Mouse (Mus musculus): ENCODE measurements around the gene B4galnt1. TPM values are rescaled to one million over a fixed set of nuclear protein-coding genes. Genes with fewer than 3 reads are reported as not detected.

The B4galnt1 gene
- polyA plus RNA-seq, 1 experiment from 2014 or later, result 27.7 TPM

- Histone ChIP-seq H3K4me1 (ENCODE audit: control insufficient read depth, insufficient read depth, low read length) (peaks cover 19% of the 10 kb centered on the region; the same call in 1 of the 2 replicates), H3K27me3 (ENCODE audit: control insufficient read depth, insufficient read depth, low read length) (peaks cover 22% of the 10 kb centered on the region), H3K4me3 (ENCODE audit: low read depth, low read length) (peak overlapping the region; percentile 16), H3K36me3 (ENCODE audit: control insufficient read depth, insufficient read depth, low read length) (peaks cover 5% of the 10 kb centered on the region; the same call in 1 of the 2 replicates), H3K9ac (replicated peaks; ENCODE audit: low read depth, low read length) (no peak overlapping the region), H3K9me3 (ENCODE audit: control insufficient read depth, low read depth, low read length) (no peaks in the 10 kb centered on the region), H3K27ac (ENCODE audit: low read length) (no peak overlapping the region), H3K4me2 (replicated peaks; ENCODE audit: low read depth, low read length) (peak overlapping the region; percentile 46)
- WGBS, result under 1% methylated on average over 23 of the region's 23 CpGs
- ATAC-seq (ENCODE audit: insufficient number of reproducible peaks, insufficient read depth, low FRiP score, low read depth), result peak; percentile 56; the same call in 1 of the 2 replicates
These were observed 12.7 kb downstream of the B4galnt1 start for GRCm38 (mm10) chr10:127177719-127178118.

DNA sequence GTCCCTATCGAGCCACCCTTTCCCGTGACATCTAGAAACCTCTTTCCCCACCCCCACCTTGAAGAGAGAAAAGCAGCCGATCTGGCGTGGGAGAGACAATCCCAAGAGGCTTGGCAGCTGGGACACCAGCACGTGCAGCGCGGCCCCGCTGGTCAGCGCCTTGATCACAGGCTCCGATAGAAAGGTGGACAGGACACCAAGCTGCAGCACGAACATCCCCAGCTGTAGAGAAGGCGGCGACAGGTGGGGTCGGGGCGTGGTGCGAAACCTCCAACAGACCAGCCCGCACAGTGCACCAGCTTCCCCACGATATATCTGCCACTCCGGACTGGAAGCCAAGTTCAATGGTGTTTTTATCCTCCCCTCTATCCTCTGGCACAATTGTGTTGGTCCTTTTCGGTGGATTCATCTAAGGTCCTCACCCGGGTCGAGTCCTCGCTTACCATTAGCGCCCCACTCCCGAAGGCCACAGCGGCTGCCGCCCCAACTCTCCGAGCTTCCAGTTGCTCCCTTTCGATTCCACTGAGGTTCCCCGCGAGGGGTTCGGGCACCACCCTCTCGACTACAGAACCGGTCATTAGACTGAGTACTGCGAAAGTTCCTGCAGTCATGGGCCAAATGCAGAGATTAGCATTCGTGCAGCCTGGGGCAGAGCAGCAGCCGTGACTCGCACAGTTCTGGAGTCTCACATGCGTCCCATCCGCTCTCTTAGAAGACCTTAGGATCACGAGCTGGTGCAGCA is 13.4 kb downstream of the B4galnt1 start:
- H3K4me2 ChIP-seq (replicated peaks; ENCODE audit: low read depth, low read length), result peak overlapping the region; percentile 46
- peak overlapping the region; percentile 16 for H3K4me3 ChIP-seq (ENCODE audit: low read depth, low read length)
- H3K4me1 ChIP-seq (ENCODE audit: control insufficient read depth, insufficient read depth, low read length), result peaks cover 19% of the 10 kb centered on the region; the same call in 1 of the 2 replicates
- H3K9ac ChIP-seq (replicated peaks; ENCODE audit: low read depth, low read length), result no peak overlapping the region
- no peak overlapping the region for H3K27ac ChIP-seq (ENCODE audit: low read length)
- peaks cover 8% of the 10 kb centered on the region; the same call in 1 of the 2 replicates for H3K36me3 ChIP-seq (ENCODE audit: control insufficient read depth, insufficient read depth, low read length)
- H3K27me3 ChIP-seq (ENCODE audit: control insufficient read depth, insufficient read depth, low read length), result peaks cover 22% of the 10 kb centered on the region
- no peaks in the 10 kb centered on the region for H3K9me3 ChIP-seq (ENCODE audit: control insufficient read depth, low read depth, low read length)
- ATAC-seq (ENCODE audit: insufficient number of reproducible peaks, insufficient read depth, low FRiP score, low read depth), result no peak
- 4% methylated on average over 41 of the region's 41 CpGs for WGBS

DNA sequence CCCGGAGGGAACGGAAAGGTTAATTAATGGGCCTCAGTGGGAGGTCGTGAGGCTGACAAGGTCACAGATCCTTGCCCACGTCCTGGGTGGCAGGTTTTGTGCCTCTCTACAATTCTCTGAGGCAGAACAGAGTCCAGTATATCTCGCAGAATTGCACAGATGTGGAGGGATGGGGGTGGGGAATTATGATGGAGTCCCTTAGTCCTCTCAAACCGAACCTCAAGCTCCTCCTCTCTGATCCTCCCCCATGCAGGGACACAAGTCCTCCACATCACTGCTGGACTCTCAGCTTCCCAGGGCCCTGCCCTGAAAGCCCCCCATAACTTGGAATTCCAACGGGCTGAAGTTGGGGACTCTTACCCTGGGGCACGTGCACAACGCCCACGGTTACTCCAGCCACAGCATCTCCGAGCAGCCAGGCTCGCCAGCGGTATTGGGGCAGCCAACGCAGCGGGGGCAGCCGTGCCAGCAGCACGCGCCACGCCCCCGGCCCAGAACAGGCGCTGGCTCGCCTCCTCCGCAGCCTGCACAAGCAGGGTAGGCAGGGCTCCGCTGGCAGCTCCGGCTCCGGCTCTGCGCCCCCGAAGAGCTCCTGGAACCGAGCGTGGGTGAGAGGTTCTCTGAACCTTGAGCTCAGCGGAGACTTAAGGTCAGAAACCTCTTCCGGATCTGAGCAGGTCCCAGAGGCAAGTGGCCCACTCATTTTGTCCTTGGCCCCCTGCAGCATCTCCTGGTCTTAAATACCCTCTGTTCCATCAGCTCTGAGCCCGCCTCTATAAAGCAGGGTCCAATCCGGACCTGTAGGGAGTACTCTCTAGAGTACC is 15.1 kb downstream of the B4galnt1 start, which contains the start of gene Slc26a10:
Slc26a10 (minus strand) TSS at position 775 of the 824 bp plus-strand sequence.
- Histone ChIP-seq H3K36me3 (ENCODE audit: control insufficient read depth, insufficient read depth, low read length) (peaks cover 10% of the 10 kb centered on the region; the same call in 1 of the 2 replicates), H3K4me3 (ENCODE audit: low read depth, low read length) (peak within 1 kb of the TSS; percentile 6; the same call in 1 of the 2 replicates), H3K9ac (replicated peaks; ENCODE audit: low read depth, low read length) (no peak within 1 kb of the TSS), H3K9me3 (ENCODE audit: control insufficient read depth, low read depth, low read length) (no peaks in the 10 kb centered on the region), H3K4me2 (replicated peaks; ENCODE audit: low read depth, low read length) (peak within 1 kb of the TSS; percentile 14; the same call in 1 of the 2 replicates), H3K4me1 (ENCODE audit: control insufficient read depth, insufficient read depth, low read length) (peaks cover 19% of the 10 kb centered on the region; the same call in 1 of the 2 replicates), H3K27me3 (ENCODE audit: control insufficient read depth, insufficient read depth, low read length) (peaks cover 22% of the 10 kb centered on the region), H3K27ac (ENCODE audit: low read length) (no peak within 1 kb of the TSS)
- WGBS, result 3% methylated on average over 34 of the region's 34 CpGs
- no peak for ATAC-seq (ENCODE audit: insufficient number of reproducible peaks, insufficient read depth, low FRiP score, low read depth)

- 34% methylated on average over 3 of the region's 3 CpGs for whole genome bisulfite sequencing
- peaks cover 19% of the 10 kb centered on the region; the same call in 1 of the 2 replicates for H3K4me1 ChIP-seq (ENCODE audit: control insufficient read depth, insufficient read depth, low read length)
- ATAC-seq (ENCODE audit: insufficient number of reproducible peaks, insufficient read depth, low FRiP score, low read depth), result no peak
- peak overlapping the region; percentile 6; the same call in 1 of the 2 replicates for H3K4me3 ChIP-seq (ENCODE audit: low read depth, low read length)
- no peak overlapping the region for H3K27ac ChIP-seq (ENCODE audit: low read length)
- H3K9ac ChIP-seq (replicated peaks; ENCODE audit: low read depth, low read length), result no peak overlapping the region
- H3K4me2 ChIP-seq (replicated peaks; ENCODE audit: low read depth, low read length), result no peak overlapping the region
- H3K9me3 ChIP-seq (ENCODE audit: control insufficient read depth, low read depth, low read length), result no peaks in the 10 kb centered on the region
- H3K27me3 ChIP-seq (ENCODE audit: control insufficient read depth, insufficient read depth, low read length), result peaks cover 22% of the 10 kb centered on the region
- H3K36me3 ChIP-seq (ENCODE audit: control insufficient read depth, insufficient read depth, low read length), result peaks cover 10% of the 10 kb centered on the region; the same call in 1 of the 2 replicates
These were observed 15.6 kb downstream of the B4galnt1 start for GRCm38 (mm10) chr10:127180695-127181047.

DNA sequence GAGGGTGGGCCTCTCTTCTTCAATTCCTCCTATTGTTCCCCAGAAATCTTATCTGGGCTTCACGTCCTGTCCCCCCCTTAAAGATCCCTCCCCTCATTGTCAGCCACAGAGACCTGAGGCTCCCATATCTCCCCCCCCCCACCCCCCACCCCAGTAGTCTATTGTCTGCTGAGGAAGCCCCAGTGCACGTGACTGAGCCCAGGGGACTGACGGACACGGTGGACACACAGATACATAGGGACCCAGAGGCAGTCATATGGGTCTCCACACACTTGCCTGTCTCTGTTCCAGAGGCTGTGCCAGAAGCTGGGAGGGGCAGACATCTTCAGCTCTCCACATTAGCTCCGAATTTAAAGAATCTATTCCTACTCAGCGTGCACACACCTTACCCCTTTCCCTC is 16.5 kb downstream of the B4galnt1 start:
- Histone ChIP-seq H3K27me3 (ENCODE audit: control insufficient read depth, insufficient read depth, low read length) (peaks cover 22% of the 10 kb centered on the region), H3K4me3 (ENCODE audit: low read depth, low read length) (no peak overlapping the region), H3K4me2 (replicated peaks; ENCODE audit: low read depth, low read length) (no peak overlapping the region), H3K36me3 (ENCODE audit: control insufficient read depth, insufficient read depth, low read length) (peaks cover 10% of the 10 kb centered on the region; the same call in 1 of the 2 replicates), H3K27ac (ENCODE audit: low read length) (no peak overlapping the region), H3K9me3 (ENCODE audit: control insufficient read depth, low read depth, low read length) (no peaks in the 10 kb centered on the region), H3K9ac (replicated peaks; ENCODE audit: low read depth, low read length) (no peak overlapping the region), H3K4me1 (ENCODE audit: control insufficient read depth, insufficient read depth, low read length) (peaks cover 19% of the 10 kb centered on the region; the same call in 1 of the 2 replicates)
- ATAC-seq (ENCODE audit: insufficient number of reproducible peaks, insufficient read depth, low FRiP score, low read depth), result no peak
- 68% methylated on average over 6 of the region's 6 CpGs for WGBS

DNA sequence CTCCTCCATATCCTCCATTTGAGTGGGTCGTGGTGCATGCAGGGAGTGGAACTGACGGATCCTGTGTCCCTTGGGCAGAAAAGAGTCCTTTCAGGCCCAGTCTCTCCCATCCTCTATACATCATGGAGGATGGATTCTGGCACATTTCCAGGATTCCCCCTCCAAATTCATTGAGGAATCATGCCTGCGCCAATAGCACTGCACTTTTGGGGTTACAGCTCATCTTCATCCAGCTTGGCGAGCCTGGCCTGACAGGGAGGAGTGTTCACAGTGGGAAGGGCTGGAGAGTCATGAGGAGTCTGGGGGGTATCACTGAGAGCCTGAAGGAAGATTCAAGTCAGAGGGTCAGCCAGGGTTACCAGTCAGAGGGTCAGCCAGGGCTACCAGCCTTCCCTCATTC is 17.6 kb downstream of the B4galnt1 start:
- Histone ChIP-seq H3K4me1 (ENCODE audit: control insufficient read depth, insufficient read depth, low read length) (peaks cover 19% of the 10 kb centered on the region; the same call in 1 of the 2 replicates), H3K36me3 (ENCODE audit: control insufficient read depth, insufficient read depth, low read length) (peaks cover 10% of the 10 kb centered on the region; the same call in 1 of the 2 replicates), H3K27me3 (ENCODE audit: control insufficient read depth, insufficient read depth, low read length) (peaks cover 22% of the 10 kb centered on the region), H3K9ac (replicated peaks; ENCODE audit: low read depth, low read length) (no peak overlapping the region), H3K4me2 (replicated peaks; ENCODE audit: low read depth, low read length) (no peak overlapping the region), H3K27ac (ENCODE audit: low read length) (no peak overlapping the region), H3K4me3 (ENCODE audit: low read depth, low read length) (no peak overlapping the region), H3K9me3 (ENCODE audit: control insufficient read depth, low read depth, low read length) (no peaks in the 10 kb centered on the region)
- ATAC-seq (ENCODE audit: insufficient number of reproducible peaks, insufficient read depth, low FRiP score, low read depth), result no peak
- 76% methylated on average over 4 of the region's 4 CpGs for WGBS

DNA sequence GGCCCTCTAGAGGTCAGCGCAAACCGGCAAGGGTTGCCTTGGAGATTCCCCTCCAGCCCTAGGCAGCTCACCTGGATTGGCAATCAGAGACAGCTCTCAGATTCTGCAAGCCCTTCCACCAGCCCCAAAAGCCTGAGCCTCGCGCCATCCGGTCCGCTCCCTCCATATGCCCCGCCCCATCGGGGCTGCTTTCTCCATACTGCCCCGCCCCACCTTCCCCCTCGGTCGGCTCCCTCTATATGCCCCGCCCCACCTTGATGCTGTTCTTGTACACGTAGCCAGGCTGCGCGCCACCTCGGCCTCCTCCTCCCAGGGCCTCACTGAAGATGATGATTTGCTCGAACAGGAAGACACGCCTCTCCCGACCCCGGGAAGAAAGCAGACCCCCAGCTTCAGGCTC is 18.7 kb downstream of the B4galnt1 start:
- no peak overlapping the region for H3K27ac ChIP-seq (ENCODE audit: low read length)
- no peak overlapping the region for H3K9ac ChIP-seq (replicated peaks; ENCODE audit: low read depth, low read length)
- H3K27me3 ChIP-seq (ENCODE audit: control insufficient read depth, insufficient read depth, low read length), result peaks cover 12% of the 10 kb centered on the region
- no peak for ATAC-seq (ENCODE audit: insufficient number of reproducible peaks, insufficient read depth, low FRiP score, low read depth)
- 10% methylated on average over 20 of the region's 20 CpGs for WGBS
- H3K9me3 ChIP-seq (ENCODE audit: control insufficient read depth, low read depth, low read length), result no peaks in the 10 kb centered on the region
- peaks cover 10% of the 10 kb centered on the region; the same call in 1 of the 2 replicates for H3K36me3 ChIP-seq (ENCODE audit: control insufficient read depth, insufficient read depth, low read length)
- H3K4me3 ChIP-seq (ENCODE audit: low read depth, low read length), result no peak overlapping the region
- no peak overlapping the region; the same call in 1 of the 2 replicates for H3K4me2 ChIP-seq (replicated peaks; ENCODE audit: low read depth, low read length)
- peaks cover 15% of the 10 kb centered on the region; the same call in 1 of the 2 replicates for H3K4me1 ChIP-seq (ENCODE audit: control insufficient read depth, insufficient read depth, low read length)

- Histone ChIP-seq H3K9me3 (ENCODE audit: control insufficient read depth, low read depth, low read length) (no peaks in the 10 kb centered on the region), H3K4me3 (ENCODE audit: low read depth, low read length) (no peak overlapping the region), H3K4me1 (ENCODE audit: control insufficient read depth, insufficient read depth, low read length) (peaks cover 13% of the 10 kb centered on the region; the same call in 1 of the 2 replicates), H3K9ac (replicated peaks; ENCODE audit: low read depth, low read length) (no peak overlapping the region), H3K27me3 (ENCODE audit: control insufficient read depth, insufficient read depth, low read length) (0 out of 2 replicates have a peak, but pooled peaks cover under 1% of the 10 kb centered on the region), H3K36me3 (ENCODE audit: control insufficient read depth, insufficient read depth, low read length) (peaks cover 10% of the 10 kb centered on the region; the same call in 1 of the 2 replicates), H3K4me2 (replicated peaks; ENCODE audit: low read depth, low read length) (no peak overlapping the region), H3K27ac (ENCODE audit: low read length) (no peak overlapping the region)
- no peak for ATAC-seq (ENCODE audit: insufficient number of reproducible peaks, insufficient read depth, low FRiP score, low read depth)
- WGBS, result 71% methylated on average over 9 of the region's 9 CpGs
These were observed 20.1 kb downstream of the B4galnt1 start for GRCm38 (mm10) chr10:127185101-127185500.

Data from stomach, embryonic 14.5 days (tissue).